Mouse (Mus musculus): ENCODE results near the gene Slf2.

- TF ChIP-seq POLR2A (IDR thresholded peaks at IDR 0.05; ENCODE audit: borderline replicate concordance, extremely low read depth, insufficient read depth, insufficient read length, poor library complexity, severe bottlenecking): no peak
- TF ChIP-seq CTCF (IDR thresholded peaks at IDR 0.05; ENCODE audit: borderline replicate concordance, extremely low read depth, insufficient read depth, insufficient read length): no peak
These were observed 84.7 kb downstream of the Slf2 start for GRCm38 (mm10) chr19:45015518-45016281.
